Mouse (Mus musculus) brain, adult 2 months (tissue): ENCODE data around the gene C2cd2l.
"Not testable (repeated sequence)": the region's sequence is repeated elsewhere in the genome, so short reads cannot be mapped to it uniquely, and the experiment has no call there.

Experiments
- DNase-seq: peaks from one replicate; pipeline ENCODE4 v3.0.0; 2011; ENCODE audit warnings: low read depth, low spot score

The C2cd2l gene

GRCm38 (mm10) chr9:44314257-44314547, 5.9 kb downstream of the C2cd2l start:
- no peak for DNase-seq

- peak; percentile 91 for DNase-seq
Observed at GRCm38 (mm10) chr9:44313476-44314256, 6.4 kb downstream of the C2cd2l start.

- no peak for DNase-seq
Observed at GRCm38 (mm10) chr9:44311136-44312134, 8.7 kb downstream of the C2cd2l start.

- no peak for DNase-seq
Observed at GRCm38 (mm10) chr9:44310750-44311135, 9.3 kb downstream of the C2cd2l start.

- no peak for DNase-seq
Observed at GRCm38 (mm10) chr9:44309756-44310155, 10.3 kb downstream of the C2cd2l start.

GRCm38 (mm10) chr9:44307248-44307647, 12.8 kb downstream of the C2cd2l start:
- no peak for DNase-seq

- no peak for DNase-seq
Observed at GRCm38 (mm10) chr9:44306532-44306931, 13.6 kb downstream of the C2cd2l start.

- DNase-seq = peak; percentile 100
Observed at GRCm38 (mm10) chr9:44305466-44306079, 14.5 kb downstream of the C2cd2l start, which contains the start of gene Hinfp. Gene Hinfp (minus strand): TSS chr9:44305671.

- DNase-seq = not testable (repeated sequence)
Observed at GRCm38 (mm10) chr9:44300001-44300400, 20.1 kb downstream of the C2cd2l start.

- DNase-seq = peak; percentile 80
Observed at GRCm38 (mm10) chr9:44292490-44292889, 27.6 kb downstream of the C2cd2l start.

- DNase-seq = peak; percentile 49
Observed at GRCm38 (mm10) chr9:44288959-44289291, 31.2 kb downstream of the C2cd2l start.

GRCm38 (mm10) chr9:44288076-44288958, 31.8 kb downstream of the C2cd2l start, which contains the start of gene Abcg4:
Gene Abcg4 (minus strand): TSS chr9:44288615.
- DNase-seq = peak; percentile 77

GRCm38 (mm10) chr9:44287401-44288075, 32.5 kb downstream of the C2cd2l start:
- peak; percentile 62 for DNase-seq

GRCm38 (mm10) chr9:44287003-44287400, 33.1 kb downstream of the C2cd2l start:
- DNase-seq = no peak

- no peak for DNase-seq
Observed at GRCm38 (mm10) chr9:44286256-44286850, 33.7 kb downstream of the C2cd2l start.

GRCm38 (mm10) chr9:44283183-44283582, 36.9 kb downstream of the C2cd2l start:
- DNase-seq = no peak

GRCm38 (mm10) chr9:44269973-44270372, 50.1 kb downstream of the C2cd2l start:
- no peak for DNase-seq

- DNase-seq = peak; percentile 50
Observed at GRCm38 (mm10) chr9:44269077-44269476, 51.0 kb downstream of the C2cd2l start.

GRCm38 (mm10) chr9:44268432-44268831, 51.7 kb downstream of the C2cd2l start, which contains the start of gene Nlrx1:
Gene Nlrx1 (minus strand): TSS chr9:44268599.
- peak; percentile 23 for DNase-seq

- peak; percentile 93 for DNase-seq
Observed at GRCm38 (mm10) chr9:44268027-44268360, 52.1 kb downstream of the C2cd2l start.
